Mouse (Mus musculus): ENCODE measurements around the gene Slc15a1. TPM values are rescaled to one million over a fixed set of nuclear protein-coding genes. Genes with fewer than 3 reads are reported as not detected.
"Not testable (repeated sequence)": the region's sequence is repeated elsewhere in the genome, so short reads cannot be mapped to it uniquely, and the experiment has no call there.

The Slc15a1 gene
- total RNA-seq, 2 experiments from 2014 or later, result not detected

GRCm38 (mm10) chr14:121451424-121452029, 53.5 kb downstream of the Slc15a1 start:
- no peak for DNase-seq

- DNase-seq, result peak; percentile 62 to 70
Measured at GRCm38 (mm10) chr14:121450504-121451423, 54.3 kb downstream of the Slc15a1 start.

GRCm38 (mm10) chr14:121446951-121447350, 58.1 kb downstream of the Slc15a1 start:
- no peak for DNase-seq

GRCm38 (mm10) chr14:121445194-121445593, 59.9 kb downstream of the Slc15a1 start:
- DNase-seq, result peak; percentile 78 to 87

DNA sequence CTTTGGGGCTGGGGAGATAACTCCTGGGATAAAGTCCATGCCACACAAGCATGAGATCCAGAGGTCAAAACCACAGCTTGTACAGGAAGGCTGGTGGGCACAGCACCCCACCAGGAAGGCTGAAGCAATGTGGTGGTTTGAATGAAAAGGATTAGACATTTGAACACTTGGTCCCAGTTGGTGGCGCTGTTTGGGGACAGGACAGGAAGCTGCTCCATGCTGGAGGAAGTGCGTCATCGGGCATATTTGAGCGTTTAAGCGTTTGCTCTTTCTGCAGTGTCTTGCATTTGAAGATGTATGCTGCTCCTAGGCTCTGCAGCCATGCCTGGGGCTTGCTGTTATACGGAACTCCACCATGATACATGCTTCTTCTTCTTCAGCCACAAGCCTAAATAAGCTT, 64.2 kb downstream of the Slc15a1 start:
- no peak for DNase-seq

GRCm38 (mm10) chr14:121437026-121437425, 68.0 kb downstream of the Slc15a1 start:
- peak; percentile 97 to 98 for DNase-seq

DNA sequence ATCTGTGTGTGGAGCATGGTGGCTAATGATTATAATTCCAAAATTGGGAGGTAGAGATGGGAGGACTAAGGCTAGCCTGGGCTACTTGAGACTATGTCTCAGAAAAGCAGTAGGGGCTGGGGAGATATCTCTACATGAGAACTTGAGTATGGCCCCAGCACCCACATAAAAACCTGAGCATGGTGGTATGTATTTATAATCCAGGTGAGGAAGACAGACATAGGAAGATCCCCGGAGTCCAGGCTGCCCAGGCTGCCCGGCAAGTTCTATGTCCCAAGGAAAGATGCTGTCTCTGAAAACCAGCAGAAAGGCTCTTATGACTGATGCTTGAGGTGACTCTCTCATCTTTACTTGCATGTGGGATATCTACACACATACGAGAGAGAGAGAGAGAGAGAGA, 68.6 kb downstream of the Slc15a1 start:
- no peak for DNase-seq

DNA sequence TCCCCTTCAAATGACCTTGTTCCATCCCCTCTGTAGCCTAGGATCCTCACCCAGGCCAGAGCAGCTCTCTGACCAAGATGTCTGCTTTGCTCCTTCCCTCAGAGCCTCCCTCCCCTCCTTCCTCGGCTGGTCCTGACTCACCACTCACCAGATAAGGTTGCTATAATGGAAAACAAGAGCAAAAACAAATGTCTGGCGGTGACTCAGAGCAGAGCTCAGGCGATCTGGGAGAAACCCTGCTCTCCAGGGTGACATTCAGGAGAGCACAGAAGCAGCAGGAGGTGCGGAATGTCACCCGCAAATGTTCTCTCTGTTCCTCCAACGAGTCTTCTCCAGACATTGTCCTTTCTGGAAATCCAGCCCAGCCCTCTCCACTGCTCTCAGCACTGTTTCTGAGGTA, 69.3 kb downstream of the Slc15a1 start:
- DNase-seq, result peak; percentile 73 to 75

DNA sequence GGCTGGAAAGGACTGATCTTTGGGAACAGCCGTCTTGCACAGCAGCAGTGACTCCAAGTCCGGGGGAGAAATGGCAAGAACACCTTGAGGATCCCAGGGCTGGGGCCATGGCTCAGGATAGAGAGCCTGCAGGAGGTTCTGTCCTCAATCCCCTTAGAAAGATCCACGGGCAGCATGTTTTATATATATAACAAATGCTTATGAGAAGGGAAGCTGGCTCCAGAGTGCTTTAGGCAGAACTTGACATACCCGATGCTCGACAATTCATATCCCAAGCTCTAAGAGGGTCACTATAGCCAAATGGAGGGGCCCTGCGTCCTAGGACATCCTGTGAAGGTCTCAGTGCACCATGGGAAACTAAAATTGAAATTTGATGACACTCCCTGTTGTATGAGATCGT, 73.8 kb downstream of the Slc15a1 start:
- DNase-seq, result no peak

DNA sequence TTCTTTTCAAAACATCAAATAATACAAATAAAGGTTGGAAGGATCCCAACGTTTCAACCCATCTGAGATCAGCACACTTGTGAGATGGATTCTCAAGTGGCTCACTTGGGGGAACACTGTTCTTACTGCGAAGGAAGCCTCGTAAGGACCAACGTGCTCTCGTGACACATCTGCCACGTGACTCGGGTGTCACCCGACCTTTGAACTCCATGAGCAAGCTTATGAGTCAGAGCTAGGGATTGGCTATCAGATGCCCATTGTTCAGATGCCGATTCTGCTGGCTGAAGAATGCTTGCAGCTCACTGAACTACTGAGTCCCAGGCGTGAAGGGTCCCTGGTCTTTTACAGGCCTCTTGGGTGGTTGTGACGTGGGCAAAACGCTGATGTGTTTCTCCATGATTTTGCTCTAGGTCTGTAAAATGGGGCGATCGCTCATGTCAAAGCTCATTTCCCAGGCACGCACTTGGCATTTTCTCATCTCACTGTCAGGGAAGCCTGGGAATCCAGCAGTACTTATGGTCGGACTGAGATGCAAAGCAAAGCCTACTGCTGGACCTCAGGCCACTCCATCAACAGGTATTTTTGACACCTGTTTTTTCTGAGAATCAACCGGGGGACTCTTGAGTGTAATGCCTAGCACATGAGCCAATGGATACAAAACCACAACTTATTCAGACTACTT, 75.1 kb downstream of the Slc15a1 start:
- DNase-seq, result no peak

GRCm38 (mm10) chr14:121428148-121428547, 76.9 kb downstream of the Slc15a1 start:
- no peak for DNase-seq

DNA sequence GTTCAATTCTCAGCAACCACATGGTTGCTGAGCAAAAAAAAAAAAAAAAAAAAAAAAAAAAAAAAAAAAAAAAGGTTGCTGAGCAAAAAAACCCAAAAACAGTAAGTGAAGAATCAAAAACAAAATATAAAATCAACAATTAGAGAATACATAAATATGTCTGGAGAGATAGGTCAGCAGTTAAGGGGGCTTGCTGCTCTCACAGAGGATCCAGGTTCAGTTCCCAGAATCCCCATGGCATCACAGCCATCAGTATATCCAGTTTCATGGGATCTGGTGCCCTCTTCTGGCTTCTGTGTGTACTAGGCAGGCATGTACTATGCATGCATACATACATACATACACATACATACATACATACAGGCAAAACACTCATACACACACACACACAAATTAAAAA, 78.3 kb downstream of the Slc15a1 start:
- peak in 1 of 2 experiments; percentile 39 for DNase-seq

DNA sequence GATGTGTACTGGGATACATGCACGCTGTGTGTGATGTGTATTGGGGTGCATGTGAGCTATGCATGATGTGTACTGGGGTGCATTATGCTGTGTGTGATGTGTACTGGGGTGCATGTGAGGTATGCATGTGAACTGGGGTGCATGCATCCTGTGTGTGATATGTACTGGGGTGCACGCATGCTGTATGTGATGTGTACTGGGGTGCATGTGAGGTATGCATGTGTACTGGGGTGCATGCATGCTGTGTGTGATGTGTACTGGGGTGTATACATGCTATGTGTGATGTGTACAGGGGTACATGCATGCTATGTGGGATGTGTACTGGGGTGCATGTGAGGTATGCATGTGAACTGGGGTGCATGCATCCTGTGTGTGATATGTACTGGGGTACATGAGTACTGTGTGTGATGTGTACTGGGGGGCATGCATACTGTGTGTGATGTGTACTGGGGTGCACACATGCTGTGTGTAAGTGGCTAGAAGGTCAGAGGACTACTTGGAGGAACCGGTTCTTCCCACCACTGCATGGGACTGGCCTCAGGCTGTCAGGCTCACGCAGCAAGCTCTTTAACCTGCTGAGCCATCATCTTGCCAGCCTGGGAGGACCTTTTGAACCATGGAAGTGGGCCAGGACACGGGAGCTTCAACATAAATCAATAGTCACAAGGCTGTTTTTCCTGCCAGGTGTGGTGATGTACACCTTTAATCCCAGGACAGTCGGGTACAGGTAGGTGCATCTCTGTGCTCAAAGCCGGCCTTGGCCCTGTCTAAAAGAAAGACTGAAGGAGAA, 79.9 kb downstream of the Slc15a1 start:
- no peak for DNase-seq

DNA sequence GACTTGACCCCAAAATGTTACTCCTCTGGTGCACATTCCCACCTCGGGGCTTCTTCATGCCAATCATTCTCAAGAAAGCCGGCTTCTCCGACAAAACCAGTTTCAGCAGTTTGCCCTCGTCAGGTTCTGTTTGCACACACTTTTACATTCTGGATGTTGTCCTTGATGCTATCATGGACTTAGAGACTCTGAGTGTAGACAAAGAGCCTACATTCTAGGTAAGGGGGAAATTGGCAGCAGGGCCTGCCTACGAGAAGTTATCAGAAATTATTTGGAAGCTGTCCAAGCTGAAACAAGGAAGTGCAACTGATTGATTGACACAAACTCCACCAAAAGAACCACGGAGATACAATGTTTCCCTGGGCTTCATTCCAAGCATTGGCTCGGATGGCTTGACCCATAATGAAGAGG, 81.7 kb downstream of the Slc15a1 start:
- no peak for DNase-seq

- DNase-seq, result no peak
Measured at GRCm38 (mm10) chr14:121422664-121423340, 82.2 kb downstream of the Slc15a1 start.

DNA sequence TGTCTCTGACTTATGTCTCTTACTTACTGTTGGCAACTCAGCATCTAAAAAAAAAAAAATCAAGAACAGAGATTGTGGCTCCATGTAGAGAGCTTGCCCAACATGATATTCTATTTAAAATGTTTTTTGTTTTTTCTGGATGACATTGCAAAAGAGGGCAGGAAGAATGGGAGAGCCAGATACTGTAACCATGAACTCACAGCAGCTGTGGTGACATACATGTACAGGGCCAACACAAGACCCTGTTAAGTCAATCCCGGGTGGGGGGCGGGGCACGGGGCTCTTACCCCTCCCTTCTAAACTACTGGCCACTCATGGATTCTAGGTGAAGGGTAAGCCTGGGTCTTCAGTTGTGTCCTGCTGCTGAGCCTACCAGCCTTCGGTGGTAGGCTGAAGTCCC, 83.1 kb downstream of the Slc15a1 start:
- no peak for DNase-seq

DNA sequence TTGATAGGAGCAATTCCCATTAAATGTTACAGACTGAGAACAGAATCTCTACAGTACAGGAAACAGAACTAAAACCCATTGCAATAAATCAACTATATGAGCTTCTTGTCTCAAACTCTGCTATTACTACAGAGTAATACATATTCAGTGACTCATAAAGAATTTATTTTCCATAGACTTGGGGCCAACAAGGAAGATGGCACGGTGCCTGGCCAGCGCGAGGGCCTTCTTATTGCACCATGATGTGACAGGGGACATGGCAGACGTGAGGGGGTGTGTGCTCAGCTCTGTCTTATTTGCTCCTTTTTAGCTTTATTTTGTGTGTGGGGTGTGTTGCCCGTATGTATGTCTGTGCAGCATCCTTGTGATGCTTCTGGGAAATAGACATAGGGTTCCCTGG, 87.5 kb downstream of the Slc15a1 start:
- peak; percentile 75 to 84 for DNase-seq

GRCm38 (mm10) chr14:121416626-121417319, 88.3 kb downstream of the Slc15a1 start:
- no peak for DNase-seq

DNA sequence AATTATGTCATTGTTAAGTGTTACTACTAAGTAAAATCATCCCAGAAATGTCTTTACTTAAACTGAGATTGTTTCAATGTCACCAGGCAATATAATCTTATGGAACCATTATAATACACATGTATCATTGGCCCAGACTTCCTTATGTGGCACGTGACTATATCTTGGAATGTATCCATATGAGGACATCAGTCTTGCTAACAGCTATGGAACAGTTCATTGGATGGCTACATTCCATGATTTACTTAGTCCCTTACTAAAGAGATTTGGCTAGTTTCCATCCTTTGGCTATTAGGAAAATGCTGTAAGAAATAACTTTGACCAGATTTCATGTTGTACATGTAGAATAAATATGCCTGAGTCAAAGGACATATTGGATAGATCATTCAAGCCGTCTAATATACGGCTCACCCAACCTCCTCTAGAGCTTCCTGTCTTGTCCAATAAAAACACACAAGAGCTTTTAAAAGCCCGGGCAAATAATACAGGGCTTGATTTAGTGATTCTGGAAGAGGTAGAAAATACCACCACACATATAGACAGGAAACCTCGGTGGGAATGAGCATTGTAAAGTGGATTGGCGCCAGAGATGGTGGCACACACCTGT, 90.3 kb downstream of the Slc15a1 start:
- DNase-seq, result no peak

GRCm38 (mm10) chr14:121413726-121414125, 91.3 kb downstream of the Slc15a1 start:
- not testable (repeated sequence) for DNase-seq

Measured in adrenal gland, postnatal 36 days (tissue).